Mouse (Mus musculus) forebrain, embryonic 14.5 days (tissue): ENCODE data around the gene Il5ra. TPM values are rescaled to one million over a fixed set of nuclear protein-coding genes. Genes with fewer than 3 reads are reported as not detected.
A peak's percentile ranks its signal among the peaks of the same experiment; 100 is the strongest.

Source experiments
- ATAC-seq: fragments of 200-750 bp; cut with Nextera tagmentation; 2 replicates; pipeline ENCODE4 v1.8.0; 2017; ENCODE audit warnings: mild to moderate bottlenecking, moderate library complexity
- DNase-seq: peaks from one replicate; pipeline ENCODE4 v3.0.0-alpha.2; 2015; ENCODE audit warnings: low spot score
- H3K27ac ChIP-seq: fragments of 300-500 bp; sonication (generic); 2 replicates; pipeline ENCODE4 v1.5.1; 2014; ENCODE audit warnings: low read depth, mild to moderate bottlenecking, control low read depth, low read length, moderate library complexity
- H3K27me3 ChIP-seq: fragments of 300-500 bp; sonication (generic); replicated peaks from 2 replicates; pipeline ENCODE4 v1.6.1; 2014; ENCODE audit warnings: low read length, control low read depth, mixed read lengths; ENCODE audit not compliant: control insufficient read depth, insufficient read depth
- H3K36me3 ChIP-seq: fragments of 300-500 bp; sonication (generic); 2 replicates; pipeline ENCODE4 v1.6.1; 2014; ENCODE audit warnings: low read length, control low read depth; ENCODE audit not compliant: control insufficient read depth, insufficient read depth
- H3K4me1 ChIP-seq: fragments of 300-500 bp; sonication (generic); 2 replicates; pipeline ENCODE4 v1.6.1; 2014; ENCODE audit warnings: antibody characterized with exemption, low read length, control low read depth; ENCODE audit not compliant: control insufficient read depth, insufficient read depth
- H3K4me2 ChIP-seq: fragments of 300-500 bp; sonication (generic); 2 replicates; pipeline ENCODE4 v1.6.1; 2014; ENCODE audit warnings: mild to moderate bottlenecking, control low read depth, low read length
- H3K4me3 ChIP-seq: fragments of 300-500 bp; sonication (generic); 2 replicates; pipeline ENCODE4 v1.5.1; 2014; ENCODE audit warnings: low read depth, low read length, control low read depth
- H3K9ac ChIP-seq: fragments of 300-500 bp; sonication (generic); 2 replicates; pipeline ENCODE4 v1.6.1; 2014; ENCODE audit warnings: mild to moderate bottlenecking, low read length, control low read depth, moderate library complexity
- H3K9me3 ChIP-seq: fragments of 300-500 bp; sonication (generic); replicated peaks from 2 replicates; pipeline ENCODE4 v1.6.1; 2016; ENCODE audit warnings: low read length, control low read depth, mixed read lengths; ENCODE audit not compliant: control insufficient read depth
- WGBS: fragments of 180-500 bp; shearing (Covaris S2); extraction: QIAGEN DNeasy Blood & Tissue Kit; methylation state at CpG from one replicate; pipeline ENCODE4 v1.1.7; 2014; 5-methylcytosine and 5-hydroxymethylcytosine counted together
- polyA plus RNA-seq: library from polyadenylated mRNA; unstranded; fragments of >200 nt; fragmentation: Nextera tagmentation; extraction: Ambion mirVana; gene quantifications from 2 replicates; pipeline ENCODE4 v1.2.1, GENCODE M21; 2014

The Il5ra gene
- polyA plus RNA-seq, 1 experiment from 2014 or later: not detected

DNA sequence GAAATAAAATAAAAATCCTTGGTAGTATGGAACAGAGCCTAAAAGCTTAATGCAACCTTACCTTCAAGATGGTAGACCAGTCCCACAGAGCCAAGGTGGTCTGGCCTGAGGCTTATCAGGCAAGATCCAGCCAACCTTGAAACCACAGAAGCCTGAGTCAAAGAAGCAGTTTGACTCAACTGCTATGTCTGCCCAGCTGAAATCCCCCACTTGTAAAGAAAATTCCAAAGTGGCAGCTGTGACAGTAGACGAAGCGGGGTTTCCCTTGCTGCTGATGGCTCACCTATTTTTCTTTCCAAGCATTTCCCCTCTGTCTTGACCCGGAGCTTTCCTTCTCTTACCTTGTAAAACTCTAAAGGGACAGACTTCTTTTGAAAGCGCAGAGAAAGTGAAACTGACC, 23.2 kb downstream of the Il5ra start:
- Histone ChIP-seq H3K4me3 (no peak overlapping the region), H3K27ac (no peak overlapping the region), H3K4me2 (no peak overlapping the region), H3K9me3 (no peaks in the 10 kb centered on the region), H3K4me1 (no peaks in the 10 kb centered on the region), H3K9ac (no peak overlapping the region), H3K27me3 (no peaks in the 10 kb centered on the region), H3K36me3 (no peaks in the 10 kb centered on the region)
- DNase-seq (no peak), ATAC-seq (no peak)
- 91% methylated on average over 4 of the region's 4 CpGs for WGBS

DNA sequence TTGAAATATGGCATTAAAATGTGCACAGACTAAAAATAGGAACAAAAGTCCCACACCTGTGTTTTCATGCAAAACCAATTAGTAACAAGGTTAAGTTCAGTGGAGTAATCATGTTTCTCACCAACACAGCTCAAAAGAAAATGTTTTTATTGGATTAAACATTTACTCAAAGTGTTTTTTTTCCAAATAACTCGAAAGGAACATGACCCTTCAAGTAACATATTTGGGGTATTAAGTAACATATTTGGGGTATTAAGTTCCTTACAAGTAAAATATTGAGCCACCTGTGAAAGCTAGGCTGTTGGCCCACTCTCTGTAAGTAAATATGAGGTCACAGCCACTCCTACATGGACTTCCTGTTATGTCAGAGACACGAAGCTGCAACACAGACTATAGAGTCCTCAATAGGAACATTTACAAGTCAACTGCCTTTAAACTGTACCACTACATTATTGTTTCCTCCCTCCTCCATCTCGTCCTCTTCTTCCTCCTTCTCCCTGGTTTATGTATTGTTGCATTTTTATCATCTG, 43.3 kb downstream of the Il5ra start:
- Histone ChIP-seq H3K4me3 (no peak overlapping the region), H3K36me3 (no peaks in the 10 kb centered on the region), H3K27me3 (no peaks in the 10 kb centered on the region), H3K27ac (no peak overlapping the region), H3K4me1 (no peaks in the 10 kb centered on the region), H3K9ac (no peak overlapping the region), H3K9me3 (no peaks in the 10 kb centered on the region), H3K4me2 (no peak overlapping the region)
- DNase-seq: no peak
- ATAC-seq: no peak
- 67% methylated on average over 3 of the region's 3 CpGs for WGBS

DNA sequence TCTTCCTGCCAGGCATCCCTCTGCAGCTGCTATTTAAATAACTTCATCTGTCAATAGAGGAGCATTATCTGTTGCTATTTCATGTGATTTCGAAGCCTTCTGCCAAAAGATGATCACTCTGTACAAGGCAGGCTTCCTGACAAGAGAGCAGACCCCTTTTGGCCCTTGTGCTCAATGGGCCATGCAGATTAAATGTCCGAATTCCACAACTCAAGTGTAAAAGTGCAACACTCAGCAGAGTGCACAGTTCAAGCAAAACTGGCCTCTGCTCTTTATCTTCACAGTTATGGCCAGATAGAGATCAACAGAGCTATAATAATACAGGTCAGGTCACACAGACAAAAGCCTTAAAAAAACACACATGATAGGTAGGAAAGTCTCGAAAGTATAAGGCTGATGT, 46.9 kb downstream of the Il5ra start:
- no peak for ATAC-seq
- H3K36me3 ChIP-seq: no peaks in the 10 kb centered on the region
- no peak for DNase-seq
- no peak overlapping the region for H3K27ac ChIP-seq
- no peaks in the 10 kb centered on the region for H3K4me1 ChIP-seq
- H3K4me2 ChIP-seq: no peak overlapping the region
- no peak overlapping the region for H3K4me3 ChIP-seq
- no peaks in the 10 kb centered on the region for H3K27me3 ChIP-seq
- no peak overlapping the region for H3K9ac ChIP-seq
- no peaks in the 10 kb centered on the region for H3K9me3 ChIP-seq
- WGBS: 76% methylated on average over 3 of the region's 3 CpGs

GRCm38 (mm10) chr6:106675581-106675980, 73.3 kb downstream of the Il5ra start:
- H3K9ac ChIP-seq: no peak overlapping the region
- ATAC-seq (no peak), DNase-seq (no peak)
- no peak overlapping the region for H3K27ac ChIP-seq
- no peak overlapping the region for H3K4me3 ChIP-seq
- no peaks in the 10 kb centered on the region for H3K36me3 ChIP-seq
- H3K9me3 ChIP-seq: no peaks in the 10 kb centered on the region
- WGBS: 88% methylated on average over 8 of the region's 8 CpGs
- no peaks in the 10 kb centered on the region for H3K4me1 ChIP-seq
- H3K27me3 ChIP-seq: no peaks in the 10 kb centered on the region
- no peak overlapping the region for H3K4me2 ChIP-seq

DNA sequence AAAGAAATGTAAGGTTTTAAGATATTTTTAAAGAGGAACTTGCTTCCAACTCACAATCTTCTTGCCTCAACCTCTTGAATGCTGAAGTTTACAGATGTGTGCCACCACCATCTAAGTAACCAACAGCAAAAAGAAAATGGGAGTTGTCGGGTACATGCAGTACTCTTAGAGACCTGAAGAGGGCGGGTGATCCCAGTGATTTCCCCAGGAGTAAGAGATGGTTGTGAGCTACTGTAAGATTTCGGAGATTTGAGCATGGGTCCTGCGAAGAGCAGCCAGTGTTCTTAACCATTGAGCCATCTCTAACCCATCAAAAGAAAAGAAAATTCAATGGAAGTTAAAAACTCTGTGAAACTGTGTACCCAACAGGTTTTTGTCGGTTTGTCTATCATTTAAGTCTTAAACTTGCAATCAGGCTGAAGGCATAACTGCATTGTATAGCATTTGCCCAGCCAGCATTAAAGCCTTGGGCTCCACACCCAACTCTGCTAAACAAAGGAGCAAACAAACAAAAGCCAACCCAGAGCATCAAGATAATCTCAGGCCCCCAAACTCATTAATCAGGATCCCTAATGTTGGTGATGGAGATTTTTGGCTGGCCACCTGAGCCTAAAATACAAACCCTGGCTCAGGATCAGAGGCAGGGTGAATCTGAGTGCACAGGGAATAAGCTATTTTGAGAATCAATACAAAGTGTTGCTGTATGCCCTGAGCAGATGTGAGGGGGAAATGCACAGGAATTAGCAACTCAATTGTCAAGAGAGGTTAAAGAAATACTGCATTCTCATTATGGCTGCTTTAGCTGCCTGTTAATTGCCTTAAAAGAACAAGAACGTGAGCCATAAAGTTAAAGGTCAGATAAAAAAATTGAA, 84.8 kb downstream of the Il5ra start:
- H3K27ac ChIP-seq: no peak overlapping the region
- no peaks in the 10 kb centered on the region for H3K4me1 ChIP-seq
- WGBS: 20% methylated on average over 6 of the region's 6 CpGs
- H3K36me3 ChIP-seq: no peaks in the 10 kb centered on the region
- H3K9me3 ChIP-seq: no peaks in the 10 kb centered on the region
- ATAC-seq (peak; percentile 72; the same call in 1 of the 2 replicates), DNase-seq (peak; percentile 46)
- H3K4me2 ChIP-seq: no peak overlapping the region
- no peak overlapping the region for H3K4me3 ChIP-seq
- H3K9ac ChIP-seq: no peak overlapping the region
- H3K27me3 ChIP-seq: no peaks in the 10 kb centered on the region

Other genes with a start within 250 kb of the Il5ra start
- gene Trnt1, start 20.1 kb upstream of the Il5ra start, polyA plus RNA-seq: 68.7 and 81.7 TPM in 2 replicates
- gene Crbn, start 51.0 kb upstream of the Il5ra start, polyA plus RNA-seq: 63.4 and 69.4 TPM in 2 replicates